Mouse (Mus musculus) liver, postnatal 0 days (tissue): ENCODE measurements around the gene Casp8ap2. TPM values are rescaled to one million over a fixed set of nuclear protein-coding genes. Genes with fewer than 3 reads are reported as not detected.

Source experiments
- ATAC-seq: fragments of 200-750 bp; cut with Nextera tagmentation; 2 replicates; pipeline ENCODE4 v1.8.0; 2017; ENCODE audit warnings: mild to moderate bottlenecking, moderate library complexity
- DNase-seq: peaks from one replicate; pipeline ENCODE4 v3.0.0-alpha.2; 2016
- H3K27ac ChIP-seq: fragments of 300-500 bp; sonication (generic); 2 replicates; pipeline ENCODE4 v1.5.1; 2014; ENCODE audit warnings: antibody characterized with exemption, moderate library complexity, mild to moderate bottlenecking, low read depth
- H3K27me3 ChIP-seq: fragments of 300-500 bp; sonication (generic); 2 replicates; pipeline ENCODE4 v1.6.1; 2014; ENCODE audit warnings: low read length, control low read depth, mixed read lengths; ENCODE audit not compliant: insufficient read depth
- H3K36me3 ChIP-seq: fragments of 300-500 bp; sonication (generic); replicated peaks from 2 replicates; pipeline ENCODE4 v1.6.1; 2014; ENCODE audit warnings: mild to moderate bottlenecking, control low read depth, low read length, moderate library complexity, mixed read lengths; ENCODE audit not compliant: insufficient read depth
- H3K4me1 ChIP-seq: fragments of 300-500 bp; sonication (generic); 2 replicates; pipeline ENCODE4 v1.6.1; 2014; ENCODE audit warnings: antibody characterized with exemption, mild to moderate bottlenecking, control low read depth; ENCODE audit not compliant: insufficient read depth
- H3K4me2 ChIP-seq: fragments of 300-500 bp; sonication (generic); 2 replicates; pipeline ENCODE4 v1.6.1; 2014; ENCODE audit warnings: low read depth, mild to moderate bottlenecking, low read length, moderate library complexity, mixed read lengths
- H3K4me3 ChIP-seq: fragments of 300-500 bp; sonication (generic); 2 replicates; pipeline ENCODE4 v1.5.1; 2014; ENCODE audit warnings: low read depth, low read length
- H3K9ac ChIP-seq: fragments of 300-500 bp; sonication (generic); replicated peaks from 2 replicates; pipeline ENCODE4 v1.6.1; 2014; ENCODE audit warnings: mild to moderate bottlenecking, moderate library complexity
- H3K9me3 ChIP-seq: fragments of 300-500 bp; sonication (generic); 2 replicates; pipeline ENCODE4 v1.6.1; 2016; ENCODE audit warnings: mild to moderate bottlenecking, control low read depth, low read length, mixed read lengths
- CTCF ChIP-seq: sonication (generic); IDR thresholded peaks from 2 replicates; pipeline ENCODE4 v1.5.1; 2016; ENCODE audit warnings: antibody characterized with exemption, low read depth
- EP300 ChIP-seq: IDR thresholded peaks from 2 replicates; pipeline ENCODE4 v1.6.1; 2016; ENCODE audit warnings: antibody characterized with exemption, low read depth, mild to moderate bottlenecking
- WGBS: fragments of 180-500 bp; shearing (Covaris S2); extraction: QIAGEN DNeasy Blood & Tissue Kit; methylation state at CpG from one replicate; pipeline ENCODE4 v1.1.7; 2014; ENCODE audit not compliant: insufficient replicate concordance; 5-methylcytosine and 5-hydroxymethylcytosine counted together
- polyA plus RNA-seq: library from polyadenylated mRNA; unstranded; fragments of >200 nt; fragmentation: Nextera tagmentation; extraction: Ambion mirVana; gene quantifications from 2 replicates; pipeline ENCODE4 v1.2.1, GENCODE M21; 2015

Gene Casp8ap2
- polyA plus RNA-seq, 1 experiment from 2014 or later, result 17.8 TPM

- TF ChIP-seq CTCF (no peak), EP300 (no peak)
- Histone ChIP-seq H3K4me3 (no peak overlapping the region), H3K4me2 (no peak overlapping the region), H3K9me3 (no peaks in the 10 kb centered on the region), H3K9ac (no peak overlapping the region), H3K27me3 (no peaks in the 10 kb centered on the region), H3K4me1 (no peaks in the 10 kb centered on the region), H3K27ac (no peak overlapping the region), H3K36me3 (peaks cover 30% of the 10 kb centered on the region)
- no peak for ATAC-seq
- no peak for DNase-seq
- WGBS, result 88% methylated on average over 3 of the region's 3 CpGs
Measured at GRCm38 (mm10) chr4:32677471-32677870, 62.2 kb downstream of the Casp8ap2 start.

GRCm38 (mm10) chr4:32680843-32681242 lies 65.6 kb downstream of the Casp8ap2 start:
- H3K4me1 ChIP-seq, result no peaks in the 10 kb centered on the region
- H3K4me2 ChIP-seq, result no peak overlapping the region
- no peak for DNase-seq
- H3K27ac ChIP-seq, result no peak overlapping the region
- ATAC-seq, result no peak
- WGBS, result 83% methylated on average over 3 of the region's 3 CpGs
- H3K36me3 ChIP-seq, result peaks cover 31% of the 10 kb centered on the region
- H3K27me3 ChIP-seq, result no peaks in the 10 kb centered on the region
- H3K9me3 ChIP-seq, result no peaks in the 10 kb centered on the region
- no peak overlapping the region for H3K4me3 ChIP-seq
- H3K9ac ChIP-seq, result no peak overlapping the region
- TF ChIP-seq CTCF, result peak; percentile 45
- TF ChIP-seq EP300, result no peak

GRCm38 (mm10) chr4:32682471-32682870 lies 67.2 kb downstream of the Casp8ap2 start:
- WGBS, result 84% methylated on average over 4 of the region's 4 CpGs

GRCm38 (mm10) chr4:32683061-32683582 lies 67.9 kb downstream of the Casp8ap2 start:
- Histone ChIP-seq H3K9me3 (no peaks in the 10 kb centered on the region), H3K27ac (no peak overlapping the region), H3K4me3 (no peak overlapping the region), H3K36me3 (peaks cover 21% of the 10 kb centered on the region), H3K4me1 (no peaks in the 10 kb centered on the region), H3K9ac (no peak overlapping the region), H3K27me3 (no peaks in the 10 kb centered on the region), H3K4me2 (no peak overlapping the region)
- DNase-seq, result no peak
- TF ChIP-seq EP300, result no peak
- no peak for TF ChIP-seq CTCF
- ATAC-seq, result no peak
- 80% methylated on average over 6 of the region's 6 CpGs for WGBS

More at GRCm38 (mm10) chr4:32682471-32682870, 67.2 kb downstream of the Casp8ap2 start:
- Histone ChIP-seq H3K27ac (no peak overlapping the region), H3K9ac (no peak overlapping the region), H3K27me3 (no peaks in the 10 kb centered on the region), H3K4me2 (no peak overlapping the region), H3K4me3 (no peak overlapping the region), H3K36me3 (peaks cover 24% of the 10 kb centered on the region), H3K9me3 (no peaks in the 10 kb centered on the region), H3K4me1 (no peaks in the 10 kb centered on the region)
- DNase-seq (no peak), ATAC-seq (no peak)
- TF ChIP-seq CTCF (no peak), EP300 (no peak)

Other genes starting within 250 kb of the Casp8ap2 start
- 0.21 TPM in 1 of 2 replicates, not detected in the other for gene Gja10, start 12.7 kb upstream of the Casp8ap2 start, polyA plus RNA-seq
- gene Mdn1, start 41.7 kb downstream of the Casp8ap2 start, polyA plus RNA-seq, result 3.2 and 3.8 TPM in 2 replicates
- gene Lyrm2, start 184.8 kb downstream of the Casp8ap2 start, polyA plus RNA-seq, result 46.3 and 48.6 TPM in 2 replicates